Mouse (Mus musculus) liver, adult 2 months (tissue): ENCODE results near the gene Sacs.

Source experiments
- CTCF ChIP-seq: fragments of 200-500 bp; IDR thresholded peaks from 2 replicates; pipeline ENCODE4 v1.5.1; 2011; ENCODE audit warnings: low read depth, low read length, control low read depth
- POLR2A ChIP-seq: fragments of 200-500 bp; IDR thresholded peaks from 2 replicates; pipeline ENCODE4 v1.6.1; 2011; ENCODE audit warnings: low read length, control low read depth; ENCODE audit not compliant: insufficient read depth; ENCODE audit errors: extremely low read depth

DNA sequence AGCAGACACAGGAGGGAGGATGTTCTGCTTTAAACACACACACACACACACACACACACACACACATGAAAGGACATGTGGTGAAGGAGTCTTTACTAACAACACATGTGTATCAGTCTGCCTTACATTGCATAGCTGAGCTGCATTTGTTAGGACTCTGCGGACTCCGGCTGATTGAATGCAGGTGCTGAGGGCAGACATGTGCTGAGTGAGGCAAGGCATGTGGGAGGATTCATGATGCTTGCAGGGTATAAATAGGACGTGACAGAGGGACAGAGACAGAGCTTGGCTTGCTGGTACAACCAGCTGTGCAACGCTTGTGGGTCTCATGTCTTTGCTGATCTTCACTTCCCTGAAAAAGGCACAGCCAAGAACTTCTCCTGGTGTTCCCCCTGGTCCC, 85.5 kb downstream of the Sacs start:
- TF ChIP-seq POLR2A (no peak), CTCF (no peak)
